9 mouse cellular contexts compared by ENCODE assay signal in the genomic region with DNA sequence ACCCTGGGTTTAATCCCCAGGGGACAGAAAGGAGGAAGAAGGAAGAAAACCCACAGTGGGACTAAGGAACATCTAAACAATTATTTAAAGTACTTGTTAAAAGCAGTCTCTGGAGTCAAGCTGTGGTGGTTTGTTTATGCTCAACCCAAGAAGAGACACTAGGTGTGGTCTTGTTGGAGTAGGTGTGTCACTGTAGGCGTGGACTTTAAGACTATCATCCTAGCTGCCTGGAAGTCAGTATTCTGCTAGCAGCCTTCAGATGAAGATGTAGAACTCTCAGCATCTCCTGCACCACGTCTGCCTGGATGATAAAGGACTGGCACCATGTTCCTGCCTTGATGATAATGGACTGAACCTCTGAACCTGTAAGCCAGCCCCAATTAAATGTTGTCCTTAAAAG. TPM values are rescaled to one million over a fixed set of nuclear protein-coding genes. Genes with fewer than 3 reads are reported as not detected.
A peak's percentile ranks its signal among the peaks of the same experiment; 100 is the strongest.
DNase-seq lines count a peak whose midpoint lies in the region; ATAC-seq and TF ChIP-seq lines count a peak whose summit lies in the region.
"Not testable (repeated sequence)": the region's sequence is repeated elsewhere in the genome, so short reads cannot be mapped to it uniquely, and the experiment has no call there.
"Had no signal": no experiment of that assay in that cellular context is flagged by ENCODE, and none has a peak within 500 bp of the region (broad histone marks: within the 10 kb centered on the region; RNA-seq: fewer than 3 reads in every experiment).

No protein-coding gene starts in this region.

- not testable (repeated sequence) for H3K9ac ChIP-seq in MEL (ENCODE audit: control insufficient read depth, low read depth, low read length, poor library complexity, severe bottlenecking)
- H3K9ac ChIP-seq in liver, embryonic 15.5 days = peak overlapping the region; percentile 1; the same call in 1 of the 2 replicates

- not testable (repeated sequence) for H3K9me3 ChIP-seq in MEL (replicated peaks; ENCODE audit: insufficient read depth, low read length); liver, embryonic 15.5 days (replicated peaks)

- WGBS in liver, embryonic 15.5 days (ENCODE audit: insufficient replicate concordance) = 10% methylated on average over 2 of the region's 2 CpGs

- not testable (repeated sequence) for H3K4me3 ChIP-seq in MEL (ENCODE audit: control insufficient read depth in 1 of 2, insufficient read depth in 1 of 2, low read depth in 2 of 2, low read length in 2 of 2)
- peak overlapping the region; percentile 49 for H3K4me3 ChIP-seq in liver, embryonic 15.5 days (replicated peaks)

- TF ChIP-seq POLR2A in MEL (IDR thresholded peaks at IDR 0.05; ENCODE audit: control insufficient read depth in 1 of 2, insufficient read depth in 1 of 2, low read depth in 1 of 2, low read length in 2 of 2, poor library complexity in 1 of 2) = not testable (repeated sequence)

- TF ChIP-seq EP300 in MEL (IDR thresholded peaks at IDR 0.05; ENCODE audit: low read depth in 1 of 2, low read length in 2 of 2) = not testable (repeated sequence)

- H3K27me3 ChIP-seq in MEL (ENCODE audit: control insufficient read depth in 1 of 2, insufficient read depth in 2 of 2, low read length in 2 of 2); liver, embryonic 15.5 days: not testable (repeated sequence)

- not testable (repeated sequence) for TF ChIP-seq RAD21 in MEL (IDR thresholded peaks at IDR 0.05; ENCODE audit: low read depth, low read length)

- H3K79me2 ChIP-seq in MEL (ENCODE audit: control insufficient read depth, insufficient read depth, low read length, poor library complexity) = not testable (repeated sequence)

- TF ChIP-seq CTCF in MEL (IDR thresholded peaks at IDR 0.05 in 2 of 3, conservative IDR thresholded peaks at IDR 0.05 in 1 of 3; ENCODE audit: control insufficient read depth in 1 of 3, insufficient read depth in 1 of 3, low read depth in 2 of 3, low read length in 3 of 3, poor library complexity in 1 of 3, severe bottlenecking in 1 of 3) = not testable (repeated sequence)

- not testable (repeated sequence) for H3K4me1 ChIP-seq in MEL (ENCODE audit: control insufficient read depth in 1 of 2, insufficient read depth in 2 of 2, low read length in 2 of 2)
- peaks cover 25% of the 10 kb centered on the region for H3K4me1 ChIP-seq in liver, embryonic 15.5 days (replicated peaks)

- H3K4me2 ChIP-seq in liver, embryonic 15.5 days = peak overlapping the region; percentile 62

- DNase-seq in MEL (ENCODE audit: low read depth, low spot score) = peak; percentile 66
- peak; percentile 76 for DNase-seq in c-Kit-positive CD71-positive TER-119-positive erythroid progenitor cells, embryonic 14.5 days (ENCODE audit: low spot score)
- DNase-seq in heart, adult 11 months = peak; percentile 74
- DNase-seq in liver = peak; percentile 70
- DNase-seq in naive thymus-derived CD4-positive, alpha-beta T cell, adult 2 months (ENCODE audit: low read depth) = peak; percentile 32
- DNase-seq in spleen, postnatal 4 days (ENCODE audit: low spot score in 2 of 2) = peak; percentile 57 to 68

- H3K27ac ChIP-seq in MEL (ENCODE audit: control insufficient read depth, low read depth, low read length) = not testable (repeated sequence)
- H3K27ac ChIP-seq in liver, embryonic 15.5 days (replicated peaks) = peak overlapping the region; percentile 95

- H3K36me3 ChIP-seq in MEL (ENCODE audit: control insufficient read depth in 1 of 2, insufficient read depth in 2 of 2, low read length in 2 of 2) = peaks cover 0 to 10% of the 10 kb centered on the region in 2 experiments; a peak in 2 of 4 replicates
- H3K36me3 ChIP-seq in liver, embryonic 15.5 days (replicated peaks) = not testable (repeated sequence)

- ATAC-seq in liver, embryonic 15.5 days (ENCODE audit: insufficient read depth) = peak; percentile 85

TF ChIP-seq in MEL, 35 proteins besides CTCF, POLR2A, EP300 and RAD21:
- TF ChIP-seq SIN3A (IDR thresholded peaks at IDR 0.05; ENCODE audit: low read length) = peak; percentile 38; the same call in 1 of the 2 replicates

RNA-seq across cellular contexts. Expression of gene Dnajb4, which starts 12.9 kb away (rescaled TPM):
- total RNA-seq in MEL (2012; rRNA removed) = 13.3 and 14.6 TPM in 2 replicates
- 10 to 100 TPM in 1 of 2 experiments, not detected in 1; 10.7 TPM for polyA plus RNA-seq in MEL (2012; ENCODE audit: insufficient read depth in 1 of 2, insufficient read length in 2 of 2, low read depth in 1 of 2, low replicate concordance in 2 of 2, missing spikeins in 1 of 2)
- polyA plus RNA-seq in liver, embryonic 15.5 days (2015; fragmentation: Nextera tagmentation; extraction: Ambion mirVana) = 35.3 and 36.8 TPM in 2 replicates

RNA-seq across cellular contexts. Expression of gene Fubp1, which starts 13.0 kb away (rescaled TPM):
- total RNA-seq in MEL (2012; rRNA removed) = 202 and 251 TPM in 2 replicates
- polyA plus RNA-seq in MEL (2012; ENCODE audit: insufficient read depth in 1 of 2, insufficient read length in 2 of 2, low read depth in 1 of 2, low replicate concordance in 2 of 2, missing spikeins in 1 of 2) = 100 to 1,000 TPM in 1 of 2 experiments, not detected in 1; 196 TPM
- 55.1 and 57.1 TPM in 2 replicates for polyA plus RNA-seq in liver, embryonic 15.5 days (2015; fragmentation: Nextera tagmentation; extraction: Ambion mirVana)

RNA-seq across cellular contexts. Expression of gene Gipc2, which starts 31.2 kb away (rescaled TPM):
- total RNA-seq in MEL (2012; rRNA removed) = 0.27 and 0.62 TPM in 2 replicates
- polyA plus RNA-seq in MEL (2012; ENCODE audit: insufficient read depth in 1 of 2, insufficient read length in 2 of 2, low read depth in 1 of 2, low replicate concordance in 2 of 2, missing spikeins in 1 of 2) = under 1 TPM in 1 of 2 experiments, not detected in 1; 0.78 TPM
- polyA plus RNA-seq in liver, embryonic 15.5 days (2015; fragmentation: Nextera tagmentation; extraction: Ambion mirVana) = 19.3 and 20.0 TPM in 2 replicates
- total RNA-seq: monocyte, adult 5-6 weeks had no signal
- polyA plus RNA-seq: G1E had no signal

Comparison
In these comparisons a context has a peak if more than half of its experiments do, and no peak if none do; other contexts are left out.
1. RNA of gene Gipc2, which starts 31.2 kb away (polyA plus RNA-seq): 19.3 to 20.0 TPM in liver, embryonic 15.5 days; 0.78 TPM in MEL; every median in the first group is over 10 times any median in the second.
2. Peak in every context shown above with its lines, with median percentiles within 50 percentile points of each other: DNase-seq.